ENCODE assay signal across 10 mouse cellular contexts in genomic region chr8:117380796-117381195, GRCm38 (mm10).
A peak's percentile ranks its signal among the peaks of the same experiment; 100 is the strongest.
DNase-seq lines count a peak whose midpoint lies in the region; ATAC-seq and TF ChIP-seq lines count a peak whose summit lies in the region.
"Had no signal": no experiment of that assay in that cellular context is flagged by ENCODE, and none has a peak within 500 bp of the region (broad histone marks: within the 10 kb centered on the region; RNA-seq: fewer than 3 reads in every experiment).

No protein-coding gene starts in this region.

- no peak for ATAC-seq in midbrain, embryonic 14.5 days (ENCODE audit: low FRiP score, low TSS enrichment)
- peak; percentile 56; the same call in 1 of the 2 replicates for ATAC-seq in heart, embryonic 14.5 days (ENCODE audit: insufficient number of reproducible peaks, insufficient read depth, low FRiP score, low read depth)
- ATAC-seq: Patski had no signal

- 84% methylated on average over 8 of the region's 8 CpGs for WGBS in midbrain, embryonic 14.5 days
- WGBS in midbrain, embryonic 10.5 days, result 86% methylated on average over 8 of the region's 8 CpGs
- 55% methylated on average over 8 of the region's 8 CpGs for WGBS in heart, embryonic 14.5 days
- WGBS in thymus, adult 2 months, result 87% methylated on average over 8 of the region's 8 CpGs

- H3K4me2 ChIP-seq in midbrain, embryonic 14.5 days (ENCODE audit: low read length), result no peak overlapping the region
- no peak overlapping the region for H3K4me2 ChIP-seq in heart, embryonic 14.5 days (ENCODE audit: low read length)

- H3K27me3 ChIP-seq in midbrain, embryonic 14.5 days (ENCODE audit: control insufficient read depth, insufficient read depth, low read length), result no peaks in the 10 kb centered on the region
- no peaks in the 10 kb centered on the region for H3K27me3 ChIP-seq in midbrain, embryonic 10.5 days (ENCODE audit: low read depth, poor library complexity, severe bottlenecking)
- H3K27me3 ChIP-seq in heart, embryonic 14.5 days (ENCODE audit: control insufficient read depth, insufficient read depth, low read length), result no peaks in the 10 kb centered on the region
- H3K27me3 ChIP-seq in thymus, adult 2 months (ENCODE audit: control insufficient read depth, insufficient read depth, low read length), result no peaks in the 10 kb centered on the region
- H3K27me3 ChIP-seq: megakaryocyte, embryonic 14.5 days; Patski had no signal

- TF ChIP-seq POLR2A in thymus, adult 2 months (IDR thresholded peaks at IDR 0.05; ENCODE audit: control insufficient read depth, extremely low read depth, insufficient read depth, low read length, poor library complexity), result no peak

- DNase-seq in midbrain, embryonic 14.5 days, result no peak
- no peak for DNase-seq in midbrain, embryonic 10.5 days (ENCODE audit: low spot score)
- peak; percentile 45 for DNase-seq in cerebellum, adult 8-10 months
- DNase-seq in kidney, postnatal 25 days, result peak; percentile 67 to 82
- DNase-seq in lung, postnatal 25 days (ENCODE audit: low spot score), result peak; percentile 85
- no peak for DNase-seq in thymus, adult 2 months
- DNase-seq in spleen, postnatal 14 days (ENCODE audit: low spot score in 2 of 2), result no peak

- H3K27ac ChIP-seq in midbrain, embryonic 14.5 days (replicated peaks; ENCODE audit: low read depth, low read length), result 0 out of 2 replicates have a peak overlapping the region, but pooled peaks have one; percentile 20
- H3K27ac ChIP-seq in midbrain, embryonic 10.5 days (replicated peaks), result no peak overlapping the region
- H3K27ac ChIP-seq in heart, embryonic 14.5 days (replicated peaks in 1 of 2; ENCODE audit: control insufficient read depth in 1 of 2, insufficient read depth in 1 of 2, low read depth in 2 of 2, low read length in 2 of 2), result peak overlapping the region; percentile 56 to 71
- H3K27ac ChIP-seq in thymus, adult 2 months (ENCODE audit: control insufficient read depth, insufficient read depth, low read length), result no peak overlapping the region

- H3K4me3 ChIP-seq in midbrain, embryonic 14.5 days (replicated peaks; ENCODE audit: low read depth, low read length), result no peak overlapping the region
- no peak overlapping the region for H3K4me3 ChIP-seq in midbrain, embryonic 10.5 days
- no peak overlapping the region for H3K4me3 ChIP-seq in heart, embryonic 14.5 days (ENCODE audit: control insufficient read depth in 1 of 2, insufficient read depth in 1 of 2, low read depth in 1 of 2, low read length in 2 of 2)
- H3K4me3 ChIP-seq in thymus, adult 2 months (ENCODE audit: control insufficient read depth, insufficient read depth, low read length), result no peak overlapping the region
- H3K4me3 ChIP-seq: megakaryocyte, embryonic 14.5 days had no signal

- H3K9me3 ChIP-seq in midbrain, embryonic 14.5 days (ENCODE audit: control insufficient read depth, low read length), result no peaks in the 10 kb centered on the region
- H3K9me3 ChIP-seq in midbrain, embryonic 10.5 days (replicated peaks), result peaks cover 11% of the 10 kb centered on the region
- 0 out of 2 replicates have a peak, but pooled peaks cover 3% of the 10 kb centered on the region for H3K9me3 ChIP-seq in heart, embryonic 14.5 days (ENCODE audit: control insufficient read depth, low read length)
- H3K9me3 ChIP-seq: megakaryocyte, embryonic 14.5 days had no signal

- peaks cover 8% of the 10 kb centered on the region; the same call in 1 of the 2 replicates for H3K36me3 ChIP-seq in midbrain, embryonic 14.5 days (ENCODE audit: control insufficient read depth, insufficient read depth, low read length)
- peaks cover 56% of the 10 kb centered on the region for H3K36me3 ChIP-seq in midbrain, embryonic 10.5 days
- H3K36me3 ChIP-seq in heart, embryonic 14.5 days (ENCODE audit: control insufficient read depth, insufficient read depth, low read length), result no peaks in the 10 kb centered on the region
- peaks cover 8% of the 10 kb centered on the region for H3K36me3 ChIP-seq in thymus, adult 2 months (ENCODE audit: control insufficient read depth, insufficient read depth, low read length)

- H3K9ac ChIP-seq in midbrain, embryonic 14.5 days (replicated peaks; ENCODE audit: low read length), result no peak overlapping the region
- no peak overlapping the region for H3K9ac ChIP-seq in heart, embryonic 14.5 days (ENCODE audit: low read length)

- peaks cover 9% of the 10 kb centered on the region; the same call in 1 of the 2 replicates for H3K4me1 ChIP-seq in midbrain, embryonic 14.5 days (ENCODE audit: control insufficient read depth, insufficient read depth, low read length)
- peaks cover 26% of the 10 kb centered on the region for H3K4me1 ChIP-seq in midbrain, embryonic 10.5 days
- H3K4me1 ChIP-seq in heart, embryonic 14.5 days (ENCODE audit: control insufficient read depth in 2 of 2, insufficient read depth in 2 of 2, low read length in 2 of 2), result peaks cover 0 to 5% of the 10 kb centered on the region in 2 experiments; a peak in 1 of 4 replicates
- H3K4me1 ChIP-seq in thymus, adult 2 months (replicated peaks; ENCODE audit: control insufficient read depth, insufficient read depth, low read length), result no peaks in the 10 kb centered on the region

- TF ChIP-seq CTCF in thymus, adult 2 months (IDR thresholded peaks at IDR 0.05; ENCODE audit: borderline replicate concordance, control insufficient read depth, extremely low read depth, insufficient read depth, low read length, poor library complexity), result no peak

Comparison
In these comparisons a context has a peak if more than half of its experiments do, and no peak if none do; other contexts are left out.
1. H3K27ac ChIP-seq: peak in midbrain, embryonic 14.5 days (single experiment) and heart, embryonic 14.5 days (2 of 2); none in midbrain, embryonic 10.5 days (single experiment) and thymus, adult 2 months (single experiment).
2. DNase-seq: peak in cerebellum, adult 8-10 months (single experiment), kidney, postnatal 25 days (2 of 2) and lung, postnatal 25 days (single experiment); none in midbrain, embryonic 14.5 days (single experiment), midbrain, embryonic 10.5 days (single experiment), thymus, adult 2 months (single experiment) and spleen, postnatal 14 days (0 of 2).